In the genomic region with DNA sequence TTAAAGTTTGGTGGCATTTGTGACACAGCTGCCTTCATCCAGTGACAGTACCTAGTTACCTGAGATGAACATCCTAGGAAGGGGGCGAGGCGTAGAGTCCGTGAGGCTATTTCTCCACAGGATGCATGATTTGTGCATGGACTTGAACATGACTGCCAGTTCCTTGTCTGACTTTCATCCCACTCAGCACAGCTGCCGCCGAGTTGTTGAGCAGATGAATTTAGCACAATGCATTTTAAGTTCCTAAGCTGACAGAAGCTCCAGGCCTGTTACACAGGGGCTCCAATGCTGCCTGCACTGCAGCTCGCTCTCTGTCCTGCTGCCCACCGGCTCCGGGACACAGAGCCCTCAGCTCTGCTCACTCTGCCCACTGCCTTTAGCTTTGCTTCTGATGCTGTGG, we compare ENCODE assay signal across 19 mouse cellular contexts.
DNase-seq lines count a peak whose midpoint lies in the region; ATAC-seq and TF ChIP-seq lines count a peak whose summit lies in the region.
"Had no signal": no experiment of that assay in that cellular context is flagged by ENCODE, and none has a peak within 500 bp of the region (broad histone marks: within the 10 kb centered on the region; RNA-seq: fewer than 3 reads in every experiment).

No protein-coding gene starts in this region.

- DNase-seq in layer of hippocampus, adult 2 months (ENCODE audit: low spot score in 2 of 2): peak in 1 of 2 experiments; percentile 42
- DNase-seq in layer of hippocampus, adult 9-10 months (ENCODE audit: low spot score): no peak
- peak; percentile 39 to 65 for DNase-seq in right cerebral cortex, adult 2 months (ENCODE audit: low spot score in 2 of 2)
- no peak for DNase-seq in right cerebral cortex, postnatal 25 days
- DNase-seq in thymus, postnatal 36 days: no peak
- DNase-seq in kidney, postnatal 25 days: no peak
- DNase-seq: cerebellum, postnatal 14 days; gastrocnemius, adult 2 months; kidney, adult 2 months; kidney, postnatal 4 days; liver, embryonic 13.5 days; spleen, adult 18-20 months; thymus, postnatal 14 days had no signal

- H3K4me2 ChIP-seq in forebrain, embryonic 15.5 days (replicated peaks): no peak overlapping the region
- no peak overlapping the region for H3K4me2 ChIP-seq in forebrain, embryonic 13.5 days
- H3K4me2 ChIP-seq: heart, embryonic 15.5 days; hindbrain, embryonic 15.5 days; liver, embryonic 13.5 days; stomach, embryonic 15.5 days had no signal

- TF ChIP-seq CTCF in layer of hippocampus, adult 2 months (conservative IDR thresholded peaks at IDR 0.05): no peak

- 81% methylated on average over 8 of the region's 8 CpGs for WGBS in forebrain, embryonic 15.5 days
- 79% methylated on average over 8 of the region's 8 CpGs for WGBS in forebrain, embryonic 13.5 days

- no peak overlapping the region for H3K9ac ChIP-seq in forebrain, embryonic 15.5 days (replicated peaks)
- H3K9ac ChIP-seq in forebrain, embryonic 13.5 days: no peak overlapping the region
- H3K9ac ChIP-seq: heart, embryonic 15.5 days; hindbrain, embryonic 15.5 days; liver, embryonic 13.5 days; stomach, embryonic 15.5 days had no signal

- no peaks in the 10 kb centered on the region for H3K27me3 ChIP-seq in forebrain, embryonic 15.5 days
- no peaks in the 10 kb centered on the region for H3K27me3 ChIP-seq in forebrain, embryonic 13.5 days
- H3K27me3 ChIP-seq: heart, embryonic 15.5 days; hindbrain, embryonic 15.5 days; liver, embryonic 13.5 days; megakaryocyte, embryonic 14.5 days; stomach, embryonic 15.5 days had no signal

- H3K36me3 ChIP-seq in forebrain, embryonic 15.5 days: no peaks in the 10 kb centered on the region
- no peaks in the 10 kb centered on the region for H3K36me3 ChIP-seq in forebrain, embryonic 13.5 days (ENCODE audit: poor library complexity, severe bottlenecking)
- H3K36me3 ChIP-seq: heart, embryonic 15.5 days; hindbrain, embryonic 15.5 days; liver, embryonic 13.5 days; stomach, embryonic 15.5 days had no signal

- H3K9me3 ChIP-seq in forebrain, embryonic 15.5 days: no peaks in the 10 kb centered on the region
- H3K9me3 ChIP-seq in forebrain, embryonic 13.5 days (replicated peaks): no peaks in the 10 kb centered on the region
- H3K9me3 ChIP-seq: heart, embryonic 15.5 days; hindbrain, embryonic 15.5 days; liver, embryonic 13.5 days; megakaryocyte, embryonic 14.5 days; stomach, embryonic 15.5 days had no signal

- H3K4me1 ChIP-seq in forebrain, embryonic 15.5 days: peaks cover 37% of the 10 kb centered on the region
- peaks cover 21% of the 10 kb centered on the region; the same call in 1 of the 2 replicates for H3K4me1 ChIP-seq in forebrain, embryonic 13.5 days

- ATAC-seq in forebrain, embryonic 15.5 days (replicated peaks): no peak
- no peak for ATAC-seq in forebrain, embryonic 13.5 days

- 0 out of 2 replicates have a peak overlapping the region, but pooled peaks have one; percentile 41 for H3K27ac ChIP-seq in forebrain, embryonic 15.5 days (replicated peaks)
- H3K27ac ChIP-seq in forebrain, embryonic 13.5 days: no peak overlapping the region
- peak overlapping the region; percentile 90 for H3K27ac ChIP-seq in layer of hippocampus, adult 2 months
- H3K27ac ChIP-seq: gastrocnemius, adult 2 months; heart, embryonic 15.5 days; hindbrain, embryonic 15.5 days; liver, embryonic 13.5 days; stomach, embryonic 15.5 days had no signal

- H3K4me3 ChIP-seq in forebrain, embryonic 15.5 days: no peak overlapping the region
- no peak overlapping the region for H3K4me3 ChIP-seq in forebrain, embryonic 13.5 days
- no peak overlapping the region for H3K4me3 ChIP-seq in layer of hippocampus, adult 2 months
- H3K4me3 ChIP-seq: gastrocnemius, adult 2 months; heart, embryonic 15.5 days; hindbrain, embryonic 15.5 days; liver, embryonic 13.5 days; megakaryocyte, embryonic 14.5 days; stomach, embryonic 15.5 days had no signal

Comparison
In these comparisons a context has a peak if more than half of its experiments do, and no peak if none do; other contexts are left out.
1. DNase-seq: peak in right cerebral cortex, adult 2 months (2 of 2); none in layer of hippocampus, adult 9-10 months (single experiment), right cerebral cortex, postnatal 25 days (single experiment), thymus, postnatal 36 days (0 of 2) and kidney, postnatal 25 days (0 of 2).